Mouse (Mus musculus) cortical plate, adult 2 months (tissue): ENCODE data around the gene Rph3a.

Experiments
- CTCF ChIP-seq: fragments of 200-500 bp; IDR thresholded peaks from 2 replicates; pipeline ENCODE4 v1.5.1; 2011; ENCODE audit warnings: mild to moderate bottlenecking, control low read depth, low read length; ENCODE audit not compliant: insufficient read depth; ENCODE audit errors: extremely low read depth
- POLR2A ChIP-seq: fragments of 200-500 bp; IDR thresholded peaks from 2 replicates; pipeline ENCODE4 v1.6.1; 2011; ENCODE audit warnings: mild to moderate bottlenecking, low read length, control low read depth; ENCODE audit not compliant: insufficient read depth; ENCODE audit errors: extremely low read depth

DNA sequence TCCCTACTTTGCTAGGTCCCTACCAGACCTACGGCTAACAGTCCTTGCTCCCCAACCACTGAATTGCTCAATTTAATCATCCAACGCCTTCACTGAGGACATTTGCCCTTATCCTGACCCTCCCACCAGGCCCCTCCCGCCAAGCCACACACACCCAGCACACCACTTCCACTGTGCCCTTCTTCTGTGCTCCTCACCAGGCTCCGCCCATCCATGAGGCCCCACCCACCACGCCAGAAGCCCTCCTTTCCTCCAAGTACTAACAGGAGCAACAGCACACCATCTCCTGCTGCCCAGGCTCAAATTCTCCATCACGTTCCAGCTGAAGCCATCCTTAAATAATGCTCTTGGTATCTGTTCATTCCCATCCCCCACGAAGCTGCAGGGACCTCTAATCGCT, 35.4 kb downstream of the Rph3a start:
- no peak for TF ChIP-seq POLR2A
- no peak for TF ChIP-seq CTCF
